Mouse (Mus musculus): ENCODE data around the gene Tex36. TPM values are rescaled to one million over a fixed set of nuclear protein-coding genes. Genes with fewer than 3 reads are reported as not detected.

Gene Tex36
- polyA plus RNA-seq, 1 experiment from 2014 or later: not detected

GRCm38 (mm10) chr7:133545631-133546030, 56.3 kb downstream of the Tex36 start:
- H3K27me3 ChIP-seq (ENCODE audit: control insufficient read depth, insufficient read depth, low read length): no peaks in the 10 kb centered on the region
- no peaks in the 10 kb centered on the region for H3K4me1 ChIP-seq (ENCODE audit: control insufficient read depth, insufficient read depth, low read length)
- no peak overlapping the region for H3K9ac ChIP-seq (ENCODE audit: low read depth, low read length)
- no peak overlapping the region for H3K4me2 ChIP-seq (replicated peaks; ENCODE audit: low read depth, low read length)
- 80% methylated on average over 3 of the region's 3 CpGs for WGBS
- no peak overlapping the region for H3K4me3 ChIP-seq (ENCODE audit: low read length)
- ATAC-seq (ENCODE audit: low FRiP score, low TSS enrichment): no peak
- H3K27ac ChIP-seq (ENCODE audit: low read depth, low read length): no peak overlapping the region
- 0 out of 2 replicates have a peak, but pooled peaks cover 4% of the 10 kb centered on the region for H3K9me3 ChIP-seq (ENCODE audit: control insufficient read depth, low read length)
- H3K36me3 ChIP-seq (ENCODE audit: control insufficient read depth, insufficient read depth, low read length): no peaks in the 10 kb centered on the region

- 0 out of 2 replicates have a peak, but pooled peaks cover 4% of the 10 kb centered on the region for H3K9me3 ChIP-seq (ENCODE audit: control insufficient read depth, low read length)
- H3K4me3 ChIP-seq (ENCODE audit: low read length): no peak overlapping the region
- WGBS: 67% methylated on average over 2 of the region's 2 CpGs
- no peaks in the 10 kb centered on the region for H3K4me1 ChIP-seq (ENCODE audit: control insufficient read depth, insufficient read depth, low read length)
- no peak overlapping the region for H3K9ac ChIP-seq (ENCODE audit: low read depth, low read length)
- no peaks in the 10 kb centered on the region for H3K27me3 ChIP-seq (ENCODE audit: control insufficient read depth, insufficient read depth, low read length)
- no peak overlapping the region for H3K4me2 ChIP-seq (replicated peaks; ENCODE audit: low read depth, low read length)
- H3K36me3 ChIP-seq (ENCODE audit: control insufficient read depth, insufficient read depth, low read length): no peaks in the 10 kb centered on the region
- ATAC-seq (ENCODE audit: low FRiP score, low TSS enrichment): no peak
- no peak overlapping the region for H3K27ac ChIP-seq (ENCODE audit: low read depth, low read length)
Measured at GRCm38 (mm10) chr7:133544966-133545365, 57.0 kb downstream of the Tex36 start.

GRCm38 (mm10) chr7:133543131-133543530, 58.8 kb downstream of the Tex36 start:
- Histone ChIP-seq H3K4me1 (ENCODE audit: control insufficient read depth, insufficient read depth, low read length) (no peaks in the 10 kb centered on the region), H3K4me2 (replicated peaks; ENCODE audit: low read depth, low read length) (no peak overlapping the region), H3K9ac (ENCODE audit: low read depth, low read length) (no peak overlapping the region), H3K9me3 (ENCODE audit: control insufficient read depth, low read length) (0 out of 2 replicates have a peak, but pooled peaks cover 4% of the 10 kb centered on the region), H3K27me3 (ENCODE audit: control insufficient read depth, insufficient read depth, low read length) (no peaks in the 10 kb centered on the region), H3K27ac (ENCODE audit: low read depth, low read length) (no peak overlapping the region), H3K4me3 (ENCODE audit: low read length) (no peak overlapping the region), H3K36me3 (ENCODE audit: control insufficient read depth, insufficient read depth, low read length) (no peaks in the 10 kb centered on the region)
- 94% methylated on average over 4 of the region's 4 CpGs for WGBS
- ATAC-seq (ENCODE audit: low FRiP score, low TSS enrichment): no peak

GRCm38 (mm10) chr7:133537366-133537765, 64.6 kb downstream of the Tex36 start:
- no peaks in the 10 kb centered on the region for H3K9me3 ChIP-seq (ENCODE audit: control insufficient read depth, low read length)
- H3K9ac ChIP-seq (ENCODE audit: low read depth, low read length): no peak overlapping the region
- no peak overlapping the region for H3K4me3 ChIP-seq (ENCODE audit: low read length)
- WGBS: 86% methylated on average over 4 of the region's 4 CpGs
- H3K36me3 ChIP-seq (ENCODE audit: control insufficient read depth, insufficient read depth, low read length): no peaks in the 10 kb centered on the region
- H3K4me1 ChIP-seq (ENCODE audit: control insufficient read depth, insufficient read depth, low read length): no peaks in the 10 kb centered on the region
- no peak overlapping the region for H3K27ac ChIP-seq (ENCODE audit: low read depth, low read length)
- H3K27me3 ChIP-seq (ENCODE audit: control insufficient read depth, insufficient read depth, low read length): no peaks in the 10 kb centered on the region
- H3K4me2 ChIP-seq (replicated peaks; ENCODE audit: low read depth, low read length): no peak overlapping the region
- ATAC-seq (ENCODE audit: low FRiP score, low TSS enrichment): no peak

Other genes with a start within 250 kb of the Tex36 start
- gene Edrf1, start 35.4 kb upstream of the Tex36 start, polyA plus RNA-seq (2014; fragmentation: Nextera tagmentation; extraction: Ambion mirVana): 14.3 and 26.9 TPM in 2 replicates
- 0.24 TPM in 1 of 2 replicates, not detected in the other for gene Mmp21, start 77.9 kb upstream of the Tex36 start, polyA plus RNA-seq (2014; fragmentation: Nextera tagmentation; extraction: Ambion mirVana)
- gene Bccip, start 107.2 kb upstream of the Tex36 start, polyA plus RNA-seq (2014; fragmentation: Nextera tagmentation; extraction: Ambion mirVana): 202 and 213 TPM in 2 replicates
- gene Uros, start 107.9 kb upstream of the Tex36 start, polyA plus RNA-seq (2014; fragmentation: Nextera tagmentation; extraction: Ambion mirVana): 28.4 and 31.4 TPM in 2 replicates
- gene Fank1, start 174.7 kb upstream of the Tex36 start, polyA plus RNA-seq (2014; fragmentation: Nextera tagmentation; extraction: Ambion mirVana): 0.24 TPM in 1 of 2 replicates, not detected in the other
- 13.6 and 19.9 TPM in 2 replicates for gene Dhx32, start 180.6 kb upstream of the Tex36 start, polyA plus RNA-seq (2014; fragmentation: Nextera tagmentation; extraction: Ambion mirVana)